Mouse (Mus musculus) erythroblast, embryonic 14.5 days (primary cell): ENCODE results near the gene Ppox. TPM values are rescaled to one million over a fixed set of nuclear protein-coding genes. Genes with fewer than 3 reads are reported as not detected.
"Not testable (repeated sequence)": the region's sequence is repeated elsewhere in the genome, so short reads cannot be mapped to it uniquely, and the experiment has no call there.

ENCODE experiments used
- H3K27me3 ChIP-seq: 2 replicates; pipeline ENCODE4 v1.6.1; 2012; ENCODE audit warnings: inconsistent platforms; ENCODE audit not compliant: control insufficient read depth
- H3K36me3 ChIP-seq: 2 replicates; pipeline ENCODE4 v1.6.1; 2012; ENCODE audit warnings: mild to moderate bottlenecking, inconsistent platforms; ENCODE audit not compliant: control insufficient read depth
- H3K4me1 ChIP-seq: 2 replicates; pipeline ENCODE4 v1.6.1; 2012; ENCODE audit warnings: inconsistent platforms; ENCODE audit not compliant: control insufficient read depth
- H3K4me3 ChIP-seq: replicated peaks from 2 replicates; pipeline ENCODE3; 2012; ENCODE audit warnings: moderate library complexity, mild to moderate bottlenecking, inconsistent platforms
- H3K9me3 ChIP-seq: 2 replicates; pipeline ENCODE4 v1.6.1; 2012; ENCODE audit warnings: low read length, inconsistent platforms, mixed read lengths; ENCODE audit not compliant: control insufficient read depth
- GATA1 ChIP-seq: IDR thresholded peaks from 2 replicates; pipeline ENCODE4 v1.6.1; 2012; ENCODE audit warnings: low read length, inconsistent platforms, mixed read lengths
- TAL1 ChIP-seq: IDR thresholded peaks from 3 replicates; pipeline ENCODE4 v1.6.1; 2012; ENCODE audit warnings: low read length, inconsistent platforms, mixed read lengths
- polyA plus RNA-seq: library from polyadenylated mRNA; stranded (reverse); fragments of >175 nt; gene quantifications from 2 replicates; pipeline ENCODE4 v1.2.3, GENCODE M21; 2012

Ppox gene
- polyA plus RNA-seq, 1 experiment, result 89.9 TPM

DNA sequence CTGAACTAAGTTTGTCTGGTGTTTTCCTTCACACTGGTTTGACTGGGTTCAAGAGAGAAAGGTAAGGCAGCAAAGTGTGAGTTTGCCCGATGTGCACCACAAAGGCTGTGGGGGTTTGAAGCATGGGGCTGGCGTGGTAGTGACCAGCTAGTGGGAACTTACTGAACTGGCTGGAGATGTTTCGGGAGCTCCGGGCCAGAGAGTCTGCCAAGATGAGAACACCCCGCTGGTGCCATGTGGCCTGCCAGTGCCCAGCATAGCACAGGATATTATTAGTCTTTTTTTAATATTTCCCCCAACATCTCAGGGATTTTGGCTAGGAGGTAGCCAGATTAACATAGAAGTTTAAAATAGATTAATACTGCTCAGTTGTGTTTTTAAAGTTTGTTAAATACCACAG lies 39.2 kb upstream of the Ppox start:
- H3K27me3 ChIP-seq, result peaks cover 7% of the 10 kb centered on the region; the same call in 1 of the 2 replicates
- no peaks in the 10 kb centered on the region for H3K9me3 ChIP-seq
- H3K36me3 ChIP-seq, result peaks cover 12% of the 10 kb centered on the region
- H3K4me1 ChIP-seq, result peaks cover 5% of the 10 kb centered on the region
- H3K4me3 ChIP-seq, result no peak overlapping the region
- no peak for TF ChIP-seq GATA1
- TF ChIP-seq TAL1, result no peak

DNA sequence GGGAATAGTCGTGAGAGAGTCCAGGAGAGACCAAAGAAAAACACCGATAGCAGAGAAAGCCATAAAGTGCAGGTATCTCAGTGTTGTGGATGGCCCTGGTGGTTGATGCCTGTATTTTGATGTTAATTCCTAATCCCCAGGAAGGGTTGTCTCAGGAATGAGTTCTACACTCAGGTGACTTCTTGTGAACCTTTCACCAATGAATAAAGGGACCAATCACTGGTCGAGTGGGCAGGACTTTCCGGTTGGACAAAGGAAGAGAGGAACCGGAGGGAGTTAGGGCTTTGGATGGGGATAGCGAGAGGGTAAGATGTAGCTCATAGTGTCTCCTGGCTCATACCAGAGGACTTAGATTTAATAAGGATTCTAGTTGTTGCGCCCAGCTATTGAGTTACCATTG lies 38.8 kb upstream of the Ppox start:
- TF ChIP-seq GATA1 (no peak), TAL1 (no peak)
- H3K36me3 ChIP-seq, result peaks cover 9% of the 10 kb centered on the region
- no peak overlapping the region for H3K4me3 ChIP-seq
- H3K4me1 ChIP-seq, result peaks cover 5% of the 10 kb centered on the region
- H3K9me3 ChIP-seq, result no peaks in the 10 kb centered on the region
- H3K27me3 ChIP-seq, result peaks cover 7% of the 10 kb centered on the region; the same call in 1 of the 2 replicates

DNA sequence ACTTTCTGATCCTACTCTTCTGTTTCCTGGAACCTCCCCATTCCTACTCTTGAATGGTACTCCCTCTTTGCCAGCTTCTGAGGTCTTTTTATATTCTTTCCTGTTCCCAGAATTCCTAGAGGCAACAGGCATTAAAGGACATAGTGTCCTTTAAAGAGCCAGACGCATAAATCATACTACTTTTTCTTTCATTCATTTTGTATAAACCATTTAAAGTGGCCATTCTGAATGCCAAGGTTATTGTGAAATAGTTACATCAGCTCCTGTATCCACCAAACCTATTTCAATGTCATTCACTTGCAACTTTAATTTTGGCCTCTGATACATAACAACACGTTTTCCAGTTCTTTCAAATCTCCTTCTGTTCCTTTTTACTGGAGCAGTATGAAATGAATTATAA lies 28.3 kb upstream of the Ppox start:
- Histone ChIP-seq H3K27me3 (peaks cover 31% of the 10 kb centered on the region), H3K4me3 (no peak overlapping the region), H3K4me1 (no peaks in the 10 kb centered on the region), H3K9me3 (no peaks in the 10 kb centered on the region), H3K36me3 (no peaks in the 10 kb centered on the region)
- TF ChIP-seq GATA1 (no peak), TAL1 (no peak)

DNA sequence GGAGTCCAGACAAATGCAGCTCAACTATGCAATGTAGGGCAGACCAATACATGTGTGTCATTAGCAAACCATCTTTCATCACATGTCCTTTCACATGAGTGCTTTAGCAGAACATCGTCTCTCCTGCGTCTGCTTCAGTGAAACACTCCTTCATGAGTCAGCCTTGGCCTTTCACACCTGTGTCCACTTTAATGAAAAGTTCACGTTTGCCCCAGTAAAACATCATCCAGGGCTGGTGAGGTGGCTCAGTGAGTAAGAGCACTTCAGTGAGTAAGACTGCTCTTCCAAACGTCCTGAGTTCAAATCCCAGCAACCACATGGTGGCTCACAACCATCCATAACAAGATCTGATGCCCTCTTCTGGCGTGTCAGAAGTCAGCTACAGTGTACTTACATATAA lies 25.2 kb upstream of the Ppox start:
- H3K36me3 ChIP-seq, H3K4me3 ChIP-seq, H3K4me1 ChIP-seq, H3K9me3 ChIP-seq: not testable (repeated sequence)
- peaks cover 35% of the 10 kb centered on the region for H3K27me3 ChIP-seq

DNA sequence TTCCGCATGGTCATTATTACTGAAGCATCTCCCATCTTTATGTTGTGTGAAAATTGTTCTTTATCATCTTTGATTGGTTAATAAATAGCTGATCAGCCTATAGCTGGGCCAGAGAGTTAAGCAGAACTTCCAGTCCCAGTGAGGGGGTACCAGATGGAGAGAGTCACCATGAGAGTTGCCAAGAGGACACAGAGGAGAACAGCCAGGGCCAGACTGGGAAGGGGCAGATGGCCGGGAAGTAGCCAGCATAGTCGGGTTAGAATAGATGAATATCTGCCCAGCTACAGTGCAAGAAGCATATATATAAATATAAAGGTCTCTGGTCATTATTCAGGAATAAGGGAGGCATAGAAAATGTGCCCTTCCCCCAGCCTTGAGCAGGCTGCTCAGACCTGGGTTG lies 17.2 kb upstream of the Ppox start:
- peaks cover 45% of the 10 kb centered on the region for H3K27me3 ChIP-seq
- no peak overlapping the region for H3K4me3 ChIP-seq
- peaks cover 2% of the 10 kb centered on the region; the same call in 1 of the 2 replicates for H3K9me3 ChIP-seq
- peaks cover 16% of the 10 kb centered on the region for H3K4me1 ChIP-seq
- no peak for TF ChIP-seq TAL1
- no peak for TF ChIP-seq GATA1
- no peaks in the 10 kb centered on the region for H3K36me3 ChIP-seq

DNA sequence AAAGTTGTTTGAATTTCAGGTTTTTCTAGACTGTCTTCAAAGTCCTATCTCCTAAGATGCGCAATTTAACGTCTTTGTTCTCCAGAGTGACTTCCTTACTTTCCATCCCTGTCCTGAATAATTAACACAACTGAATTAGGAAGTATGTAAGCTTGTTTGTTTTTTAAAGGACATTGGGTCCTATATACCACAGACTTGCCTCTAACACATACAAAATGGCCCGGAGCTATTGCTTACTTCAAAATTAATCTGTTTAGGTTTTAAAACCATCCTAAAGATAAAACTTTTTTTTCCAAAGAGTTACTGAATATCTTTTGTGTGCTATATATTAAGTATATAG lies 14.0 kb upstream of the Ppox start:
- Histone ChIP-seq H3K4me3 (peak overlapping the region; percentile 96), H3K36me3 (peaks cover 6% of the 10 kb centered on the region), H3K27me3 (peaks cover 36% of the 10 kb centered on the region), H3K4me1 (peaks cover 38% of the 10 kb centered on the region), H3K9me3 (peaks cover 5% of the 10 kb centered on the region; the same call in 1 of the 2 replicates)
- TF ChIP-seq GATA1, result no peak
- TF ChIP-seq TAL1, result no peak

DNA sequence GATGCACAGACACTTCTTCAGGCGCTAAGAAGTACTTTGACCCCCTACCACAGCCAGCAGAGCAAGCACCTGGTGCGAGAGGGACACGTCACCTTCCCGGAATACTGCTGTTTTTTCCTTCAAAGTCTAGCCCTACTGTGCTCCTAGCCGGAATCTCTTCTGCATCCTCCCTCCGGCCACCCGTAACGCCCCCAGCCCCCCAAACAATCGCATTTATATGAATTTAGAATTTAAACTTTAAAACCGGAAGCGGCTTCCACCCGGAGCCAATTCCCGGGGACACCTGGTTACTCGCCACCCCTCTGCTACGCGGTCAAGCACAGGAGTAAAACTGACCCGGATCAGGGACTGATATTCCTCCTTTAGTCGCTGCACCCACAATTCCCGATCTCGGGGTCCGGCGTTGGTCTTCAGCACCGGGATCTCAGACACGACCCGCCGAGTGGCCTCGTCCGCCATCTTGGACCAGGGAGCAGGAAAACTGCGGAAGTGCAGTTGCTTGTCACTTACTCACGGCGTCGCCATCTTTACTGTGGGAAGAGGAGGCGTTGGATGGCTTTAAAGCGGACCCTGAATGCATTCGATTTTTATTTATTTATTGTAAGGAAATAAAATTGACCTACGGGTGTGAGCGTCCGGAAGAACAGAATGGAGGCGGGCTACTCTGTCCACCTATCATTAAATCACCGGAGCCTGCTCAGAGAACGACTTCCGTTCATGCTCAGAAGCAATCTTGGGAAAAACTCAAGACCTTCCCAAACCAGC lies 13.5 kb upstream of the Ppox start, which contains the start of gene Ufc1:
Gene Ufc1 (minus strand): TSS at position 727 of the 765 bp plus-strand sequence.
- no peak for TF ChIP-seq TAL1
- TF ChIP-seq GATA1, result no peak
- Histone ChIP-seq H3K36me3 (peaks cover 11% of the 10 kb centered on the region), H3K9me3 (peaks cover 5% of the 10 kb centered on the region; the same call in 1 of the 2 replicates)

DNA sequence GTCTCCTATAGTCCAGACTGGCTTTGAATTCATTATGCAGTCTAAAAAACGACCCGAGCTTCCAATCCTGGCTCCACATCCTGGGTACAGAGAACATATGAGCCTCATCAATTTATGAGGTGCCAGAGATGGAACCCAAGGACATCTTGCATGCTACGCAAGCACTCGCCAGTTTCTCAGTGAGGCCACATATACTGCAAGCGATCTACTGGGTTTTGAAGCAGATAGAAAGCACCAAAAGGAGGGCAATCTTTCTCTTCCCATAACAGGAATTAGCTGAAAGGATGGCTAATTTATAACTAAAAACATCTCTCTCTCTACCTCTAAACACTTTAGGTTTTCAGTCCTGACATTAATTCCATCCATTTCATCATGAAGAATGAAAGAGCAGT lies 12.9 kb upstream of the Ppox start:
- Histone ChIP-seq H3K36me3 (peaks cover 17% of the 10 kb centered on the region), H3K9me3 (peaks cover 5% of the 10 kb centered on the region; the same call in 1 of the 2 replicates), H3K4me1 (peaks cover 42% of the 10 kb centered on the region), H3K4me3 (peak overlapping the region; percentile 96), H3K27me3 (peaks cover 31% of the 10 kb centered on the region)
- TF ChIP-seq TAL1, result no peak
- TF ChIP-seq GATA1, result no peak

More for the DNA sequence above, 13.5 kb upstream of the Ppox start, which contains the start of gene Ufc1:
- Histone ChIP-seq H3K4me3 (peak within 1 kb of the TSS; percentile 96), H3K27me3 (peaks cover 34% of the 10 kb centered on the region), H3K4me1 (peaks cover 38% of the 10 kb centered on the region)

DNA sequence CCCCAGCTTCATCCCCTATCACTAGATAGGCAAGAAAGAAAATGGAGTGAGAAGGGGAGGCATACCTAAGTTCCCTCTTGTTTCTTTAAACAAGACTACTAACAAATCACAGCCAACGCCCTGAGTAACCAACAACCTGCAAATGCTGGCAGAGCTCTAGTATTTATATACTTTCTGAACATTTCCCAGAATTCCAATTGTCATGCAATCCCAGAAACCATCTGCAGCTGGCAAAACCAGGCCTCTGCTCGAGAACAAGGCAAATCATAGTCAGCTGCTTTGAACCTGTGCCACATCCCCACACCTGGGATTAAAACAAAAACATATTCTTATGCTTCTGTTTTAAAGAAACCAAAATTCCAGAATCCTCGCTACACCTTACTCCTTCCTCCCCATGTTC lies 12.4 kb upstream of the Ppox start:
- TF ChIP-seq TAL1 (no peak), GATA1 (no peak)
- Histone ChIP-seq H3K4me3 (peak overlapping the region; percentile 96), H3K36me3 (peaks cover 23% of the 10 kb centered on the region), H3K4me1 (peaks cover 47% of the 10 kb centered on the region), H3K9me3 (peaks cover 5% of the 10 kb centered on the region; the same call in 1 of the 2 replicates), H3K27me3 (peaks cover 25% of the 10 kb centered on the region)
